Mouse (Mus musculus): ENCODE measurements at regions not wholly inside any gene's neighbourhood (a gene's known extent, or its start where the extent isn't known, plus 50 kb on each side); places are given as distances from the start of the nearest gene placed in this dataset.

- peak in 1 of 2 experiments; percentile 53 for DNase-seq (ENCODE audit: low spot score in 2 of 2)
Measured at GRCm38 (mm10) chr10:120666985-120667677, 190.9 kb upstream of the Hmga2 start.

GRCm38 (mm10) chr10:120666202-120666860 is 190.1 kb upstream of the Hmga2 start:
- no peak for DNase-seq (ENCODE audit: low spot score in 2 of 2)

- no peak for DNase-seq (ENCODE audit: low spot score in 2 of 2)
Measured at GRCm38 (mm10) chr10:120665670-120666069, 189.4 kb upstream of the Hmga2 start.

GRCm38 (mm10) chr10:120664419-120664818 is 188.2 kb upstream of the Hmga2 start:
- DNase-seq (ENCODE audit: low spot score in 2 of 2), result no peak

GRCm38 (mm10) chr10:120663396-120663795 is 187.1 kb upstream of the Hmga2 start:
- no peak for DNase-seq (ENCODE audit: low spot score in 2 of 2)

GRCm38 (mm10) chr10:120660503-120660902 is 184.2 kb upstream of the Hmga2 start:
- DNase-seq (ENCODE audit: low spot score in 2 of 2), result no peak

GRCm38 (mm10) chr10:120655238-120655931 is 179.1 kb upstream of the Hmga2 start:
- no peak for DNase-seq (ENCODE audit: low spot score in 2 of 2)

GRCm38 (mm10) chr10:120652525-120653215 is 176.4 kb upstream of the Hmga2 start:
- DNase-seq (ENCODE audit: low spot score in 2 of 2), result no peak

- no peak for DNase-seq (ENCODE audit: low spot score in 2 of 2)
Measured at GRCm38 (mm10) chr10:120651845-120652244, 175.6 kb upstream of the Hmga2 start.

- no peak for DNase-seq (ENCODE audit: low spot score in 2 of 2)
Measured at GRCm38 (mm10) chr10:120650336-120650735, 174.1 kb upstream of the Hmga2 start.

- DNase-seq (ENCODE audit: low spot score in 2 of 2), result no peak
Measured at GRCm38 (mm10) chr10:120648741-120649140, 172.5 kb upstream of the Hmga2 start.

GRCm38 (mm10) chr10:120648031-120648430 is 171.8 kb upstream of the Hmga2 start:
- no peak for DNase-seq (ENCODE audit: low spot score in 2 of 2)

GRCm38 (mm10) chr10:120647323-120647722 is 171.1 kb upstream of the Hmga2 start:
- no peak for DNase-seq (ENCODE audit: low spot score in 2 of 2)

- no peak for DNase-seq (ENCODE audit: low spot score in 2 of 2)
Measured at GRCm38 (mm10) chr10:120646862-120647311, 170.6 kb upstream of the Hmga2 start.

GRCm38 (mm10) chr10:120640847-120641246 is 164.6 kb upstream of the Hmga2 start:
- no peak for DNase-seq (ENCODE audit: low spot score in 2 of 2)

GRCm38 (mm10) chr10:120638316-120638715 is 162.0 kb upstream of the Hmga2 start:
- DNase-seq (ENCODE audit: low spot score in 2 of 2), result no peak

- DNase-seq (ENCODE audit: low spot score in 2 of 2), result peak; percentile 10 to 48
Measured at GRCm38 (mm10) chr10:120635818-120636543, 159.7 kb upstream of the Hmga2 start.

GRCm38 (mm10) chr10:120635194-120635593 is 158.9 kb upstream of the Hmga2 start:
- no peak for DNase-seq (ENCODE audit: low spot score in 2 of 2)

GRCm38 (mm10) chr10:120632071-120632470 is 155.8 kb upstream of the Hmga2 start:
- DNase-seq (ENCODE audit: low spot score in 2 of 2), result no peak

GRCm38 (mm10) chr10:120628066-120628465 is 151.8 kb upstream of the Hmga2 start:
- no peak for DNase-seq (ENCODE audit: low spot score in 2 of 2)

GRCm38 (mm10) chr10:120625474-120625873 is 149.2 kb upstream of the Hmga2 start:
- DNase-seq (ENCODE audit: low spot score in 2 of 2), result no peak

Data from adrenal gland, postnatal 4 days (tissue).